Mouse (Mus musculus) forebrain, embryonic 16.5 days (tissue): ENCODE measurements at regions not wholly inside any gene's neighbourhood (a gene's known extent, or its start where the extent isn't known, plus 50 kb on each side); places are given as distances from the start of the nearest gene placed in this dataset.
A peak's percentile ranks its signal among the peaks of the same experiment; 100 is the strongest.

Experiments
- ATAC-seq: fragments of 200-750 bp; cut with Nextera tagmentation; 2 replicates; pipeline ENCODE4 v1.8.0; 2017; ENCODE audit warnings: mild to moderate bottlenecking, moderate library complexity
- H3K27ac ChIP-seq: fragments of 300-500 bp; sonication (generic); 2 replicates; pipeline ENCODE4 v1.5.1; 2014; ENCODE audit warnings: low read length, control low read depth
- H3K27me3 ChIP-seq: fragments of 300-500 bp; sonication (generic); replicated peaks from 2 replicates; pipeline ENCODE4 v1.6.1; 2014; ENCODE audit warnings: low read length; ENCODE audit not compliant: control insufficient read depth, insufficient read depth
- H3K36me3 ChIP-seq: fragments of 300-500 bp; sonication (generic); 2 replicates; pipeline ENCODE4 v1.6.1; 2014; ENCODE audit not compliant: control insufficient read depth, insufficient read depth
- H3K4me1 ChIP-seq: fragments of 300-500 bp; sonication (generic); replicated peaks from 2 replicates; pipeline ENCODE4 v1.6.1; 2014; ENCODE audit warnings: low read length; ENCODE audit not compliant: control insufficient read depth, insufficient read depth
- H3K4me2 ChIP-seq: fragments of 300-500 bp; sonication (generic); 2 replicates; pipeline ENCODE4 v1.6.1; 2014; ENCODE audit warnings: mild to moderate bottlenecking, low read length, control low read depth
- H3K4me3 ChIP-seq: fragments of 300-500 bp; sonication (generic); replicated peaks from 2 replicates; pipeline ENCODE4 v1.5.1; 2014; ENCODE audit warnings: mild to moderate bottlenecking, low read length, control low read depth
- H3K9ac ChIP-seq: fragments of 300-500 bp; sonication (generic); replicated peaks from 2 replicates; pipeline ENCODE4 v1.6.1; 2014; ENCODE audit warnings: low read depth, low read length, control low read depth
- H3K9me3 ChIP-seq: fragments of 300-500 bp; sonication (generic); 2 replicates; pipeline ENCODE4 v1.6.1; 2016; ENCODE audit warnings: low read length; ENCODE audit not compliant: control insufficient read depth
- WGBS: fragments of 180-500 bp; shearing (Covaris S2); extraction: QIAGEN DNeasy Blood & Tissue Kit; methylation state at CpG from one replicate; pipeline ENCODE4 v1.1.7; 2014; 5-methylcytosine and 5-hydroxymethylcytosine counted together

- no peak overlapping the region for H3K4me3 ChIP-seq
- H3K4me2 ChIP-seq, result no peak overlapping the region
- H3K4me1 ChIP-seq, result peaks cover 12% of the 10 kb centered on the region
- H3K36me3 ChIP-seq, result no peaks in the 10 kb centered on the region
- H3K9me3 ChIP-seq, result no peaks in the 10 kb centered on the region
- H3K9ac ChIP-seq, result no peak overlapping the region
- WGBS, result 45% methylated on average over 5 of the region's 5 CpGs
- no peaks in the 10 kb centered on the region for H3K27me3 ChIP-seq
- no peak overlapping the region for H3K27ac ChIP-seq
- peak; percentile 14; the same call in 1 of the 2 replicates for ATAC-seq
Observed at GRCm38 (mm10) chr2:173356786-173357185, 80.5 kb upstream of the Pmepa1 start.

- ATAC-seq, result peak; percentile 53; the same call in 1 of the 2 replicates
- Histone ChIP-seq H3K9ac (0 out of 2 replicates have a peak overlapping the region, but pooled peaks have one; percentile 2), H3K4me3 (peak overlapping the region; percentile 18), H3K9me3 (no peaks in the 10 kb centered on the region), H3K27me3 (no peaks in the 10 kb centered on the region), H3K27ac (no peak overlapping the region), H3K36me3 (no peaks in the 10 kb centered on the region), H3K4me1 (peaks cover 10% of the 10 kb centered on the region), H3K4me2 (peak overlapping the region; percentile 39)
- 7% methylated on average over 24 of the region's 24 CpGs for WGBS
Observed at GRCm38 (mm10) chr2:173365441-173366166, 89.3 kb upstream of the Pmepa1 start.

GRCm38 (mm10) chr2:173366734-173367133, 90.4 kb upstream of the Pmepa1 start:
- WGBS, result 77% methylated on average over 11 of the region's 11 CpGs
- H3K27ac ChIP-seq, result no peak overlapping the region
- no peaks in the 10 kb centered on the region for H3K9me3 ChIP-seq
- H3K27me3 ChIP-seq, result no peaks in the 10 kb centered on the region
- H3K4me1 ChIP-seq, result peaks cover 10% of the 10 kb centered on the region
- H3K4me3 ChIP-seq, result no peak overlapping the region
- ATAC-seq, result no peak
- H3K9ac ChIP-seq, result no peak overlapping the region
- H3K4me2 ChIP-seq, result no peak overlapping the region
- no peaks in the 10 kb centered on the region for H3K36me3 ChIP-seq

GRCm38 (mm10) chr2:173368899-173369298, 92.6 kb upstream of the Pmepa1 start:
- Histone ChIP-seq H3K4me1 (peaks cover 10% of the 10 kb centered on the region), H3K4me2 (no peak overlapping the region), H3K9ac (no peak overlapping the region), H3K27me3 (no peaks in the 10 kb centered on the region), H3K27ac (no peak overlapping the region), H3K9me3 (peaks cover 6% of the 10 kb centered on the region; the same call in 1 of the 2 replicates), H3K36me3 (no peaks in the 10 kb centered on the region), H3K4me3 (no peak overlapping the region)
- ATAC-seq, result no peak
- WGBS, result 40% methylated on average over 7 of the region's 7 CpGs

GRCm38 (mm10) chr2:173376926-173377325, 100.6 kb upstream of the Pmepa1 start:
- Histone ChIP-seq H3K4me1 (no peaks in the 10 kb centered on the region), H3K9me3 (peaks cover 5% of the 10 kb centered on the region; the same call in 1 of the 2 replicates), H3K36me3 (no peaks in the 10 kb centered on the region), H3K4me3 (no peak overlapping the region), H3K9ac (no peak overlapping the region), H3K27me3 (no peaks in the 10 kb centered on the region), H3K4me2 (no peak overlapping the region), H3K27ac (no peak overlapping the region)
- no peak for ATAC-seq
- WGBS, result 63% methylated on average over 6 of the region's 6 CpGs

- Histone ChIP-seq H3K4me2 (no peak overlapping the region), H3K4me3 (no peak overlapping the region), H3K4me1 (no peaks in the 10 kb centered on the region), H3K9ac (no peak overlapping the region), H3K27ac (no peak overlapping the region), H3K27me3 (no peaks in the 10 kb centered on the region), H3K9me3 (no peaks in the 10 kb centered on the region), H3K36me3 (no peaks in the 10 kb centered on the region)
- 83% methylated on average over 10 of the region's 12 CpGs for WGBS
- ATAC-seq, result no peak
Observed at GRCm38 (mm10) chr2:173377497-173378257, 101.3 kb upstream of the Pmepa1 start.

GRCm38 (mm10) chr2:173379736-173380135, 103.4 kb upstream of the Pmepa1 start:
- Histone ChIP-seq H3K4me1 (no peaks in the 10 kb centered on the region), H3K27me3 (no peaks in the 10 kb centered on the region), H3K9ac (no peak overlapping the region), H3K4me2 (no peak overlapping the region), H3K36me3 (no peaks in the 10 kb centered on the region), H3K4me3 (no peak overlapping the region), H3K9me3 (no peaks in the 10 kb centered on the region), H3K27ac (no peak overlapping the region)
- no peak for ATAC-seq
- 81% methylated on average over 1 of the region's 1 CpGs for WGBS

GRCm38 (mm10) chr2:173380341-173380761, 104.0 kb upstream of the Pmepa1 start:
- Histone ChIP-seq H3K4me3 (no peak overlapping the region), H3K27me3 (no peaks in the 10 kb centered on the region), H3K4me2 (no peak overlapping the region), H3K9ac (no peak overlapping the region), H3K9me3 (no peaks in the 10 kb centered on the region), H3K27ac (no peak overlapping the region), H3K36me3 (no peaks in the 10 kb centered on the region), H3K4me1 (no peaks in the 10 kb centered on the region)
- WGBS, result 79% methylated on average over 3 of the region's 3 CpGs
- ATAC-seq, result no peak

- no peaks in the 10 kb centered on the region for H3K4me1 ChIP-seq
- H3K4me2 ChIP-seq, result no peak overlapping the region
- no peaks in the 10 kb centered on the region for H3K9me3 ChIP-seq
- 65% methylated on average over 7 of the region's 7 CpGs for WGBS
- no peak overlapping the region for H3K4me3 ChIP-seq
- H3K9ac ChIP-seq, result no peak overlapping the region
- H3K36me3 ChIP-seq, result no peaks in the 10 kb centered on the region
- ATAC-seq, result no peak
- H3K27me3 ChIP-seq, result no peaks in the 10 kb centered on the region
- no peak overlapping the region for H3K27ac ChIP-seq
Observed at GRCm38 (mm10) chr2:173382176-173382813, 106.0 kb upstream of the Pmepa1 start.
